Mouse (Mus musculus) stomach, embryonic 14.5 days (tissue): ENCODE results near the gene Apobec4. TPM values are rescaled to one million over a fixed set of nuclear protein-coding genes. Genes with fewer than 3 reads are reported as not detected.

Experiments used
- ATAC-seq: fragments of 200-750 bp; cut with Nextera tagmentation; 2 replicates; pipeline ENCODE4 v1.8.0; 2017; ENCODE audit warnings: low read depth, moderate TSS enrichment; ENCODE audit not compliant: insufficient number of reproducible peaks, insufficient read depth, low FRiP score
- H3K27ac ChIP-seq: fragments of 300-500 bp; sonication (generic); 2 replicates; pipeline ENCODE4 v1.5.1; 2014; ENCODE audit warnings: mild to moderate bottlenecking, low read length, moderate library complexity, mixed read lengths
- H3K27me3 ChIP-seq: fragments of 300-500 bp; sonication (generic); 2 replicates; pipeline ENCODE4 v1.6.1; 2014; ENCODE audit warnings: low read length, control low read depth, mixed read lengths; ENCODE audit not compliant: control insufficient read depth, insufficient read depth
- H3K36me3 ChIP-seq: fragments of 300-500 bp; sonication (generic); 2 replicates; pipeline ENCODE4 v1.6.1; 2014; ENCODE audit warnings: mild to moderate bottlenecking, control low read depth, low read length, moderate library complexity, mixed read lengths; ENCODE audit not compliant: control insufficient read depth, insufficient read depth
- H3K4me1 ChIP-seq: fragments of 300-500 bp; sonication (generic); 2 replicates; pipeline ENCODE4 v1.6.1; 2014; ENCODE audit warnings: low read length, control low read depth, mixed read lengths; ENCODE audit not compliant: control insufficient read depth, insufficient read depth
- H3K4me2 ChIP-seq: fragments of 300-500 bp; sonication (generic); replicated peaks from 2 replicates; pipeline ENCODE4 v1.6.1; 2014; ENCODE audit warnings: low read depth, low read length, control low read depth
- H3K4me3 ChIP-seq: fragments of 300-500 bp; sonication (generic); 2 replicates; pipeline ENCODE4 v1.5.1; 2014; ENCODE audit warnings: low read depth, low read length, control low read depth
- H3K9ac ChIP-seq: fragments of 300-500 bp; sonication (generic); replicated peaks from 2 replicates; pipeline ENCODE4 v1.6.1; 2014; ENCODE audit warnings: low read depth, mild to moderate bottlenecking, control low read depth, low read length, moderate library complexity, mixed read lengths
- H3K9me3 ChIP-seq: fragments of 300-500 bp; sonication (generic); 2 replicates; pipeline ENCODE4 v1.6.1; 2016; ENCODE audit warnings: low read depth, low read length, control low read depth; ENCODE audit not compliant: control insufficient read depth
- WGBS: fragments of 180-500 bp; shearing (Covaris S2); extraction: QIAGEN DNeasy Blood & Tissue Kit; methylation state at CpG from one replicate; pipeline ENCODE4 v1.1.7; 2014; 5-methylcytosine and 5-hydroxymethylcytosine counted together
- polyA plus RNA-seq: library from polyadenylated mRNA; unstranded; fragments of >200 nt; fragmentation: Nextera tagmentation; extraction: Ambion mirVana; gene quantifications from 2 replicates; pipeline ENCODE4 v1.2.1, GENCODE M21; 2014

Apobec4 gene
- polyA plus RNA-seq, 1 experiment from 2014 or later, result not detected

- no peak overlapping the region for H3K4me2 ChIP-seq
- no peak overlapping the region for H3K4me3 ChIP-seq
- H3K27ac ChIP-seq, result no peak overlapping the region
- ATAC-seq, result no peak
- no peaks in the 10 kb centered on the region for H3K36me3 ChIP-seq
- WGBS, result 49% methylated on average over 15 of the region's 15 CpGs
- no peaks in the 10 kb centered on the region for H3K27me3 ChIP-seq
- H3K4me1 ChIP-seq, result 0 out of 2 replicates have a peak, but pooled peaks cover under 1% of the 10 kb centered on the region
- no peak overlapping the region for H3K9ac ChIP-seq
- no peaks in the 10 kb centered on the region for H3K9me3 ChIP-seq
These were observed 7.1 kb upstream of the Apobec4 start for GRCm38 (mm10) chr1:152743095-152743826.

- no peak overlapping the region for H3K27ac ChIP-seq
- H3K9ac ChIP-seq, result no peak overlapping the region
- H3K9me3 ChIP-seq, result no peaks in the 10 kb centered on the region
- no peak overlapping the region for H3K4me3 ChIP-seq
- no peaks in the 10 kb centered on the region for H3K4me1 ChIP-seq
- no peak overlapping the region for H3K4me2 ChIP-seq
- H3K36me3 ChIP-seq, result no peaks in the 10 kb centered on the region
- 0 out of 2 replicates have a peak, but pooled peaks have one; percentile 28 for ATAC-seq
- no peaks in the 10 kb centered on the region for H3K27me3 ChIP-seq
- 3% methylated on average over 5 of the region's 5 CpGs for WGBS
These were observed 3.9 kb upstream of the Apobec4 start for GRCm38 (mm10) chr1:152746426-152746825.

GRCm38 (mm10) chr1:152749276-152749675, 1.1 kb upstream of the Apobec4 start:
- H3K9me3 ChIP-seq, result no peaks in the 10 kb centered on the region
- no peak overlapping the region for H3K4me3 ChIP-seq
- no peak overlapping the region for H3K27ac ChIP-seq
- H3K4me2 ChIP-seq, result no peak overlapping the region
- no peaks in the 10 kb centered on the region for H3K4me1 ChIP-seq
- no peaks in the 10 kb centered on the region for H3K27me3 ChIP-seq
- 76% methylated on average over 9 of the region's 9 CpGs for WGBS
- no peaks in the 10 kb centered on the region for H3K36me3 ChIP-seq
- no peak for ATAC-seq
- no peak overlapping the region for H3K9ac ChIP-seq

- H3K4me1 ChIP-seq, result no peaks in the 10 kb centered on the region
- no peak overlapping the region for H3K27ac ChIP-seq
- WGBS, result 73% methylated on average over 2 of the region's 2 CpGs
- no peaks in the 10 kb centered on the region for H3K36me3 ChIP-seq
- H3K9me3 ChIP-seq, result no peaks in the 10 kb centered on the region
- H3K4me2 ChIP-seq, result no peak overlapping the region
- H3K27me3 ChIP-seq, result no peaks in the 10 kb centered on the region
- ATAC-seq, result no peak
- H3K4me3 ChIP-seq, result no peak overlapping the region
- no peak overlapping the region for H3K9ac ChIP-seq
These were observed 11.4 kb downstream of the Apobec4 start for GRCm38 (mm10) chr1:152761791-152762190.

GRCm38 (mm10) chr1:152766032-152766772, 15.9 kb downstream of the Apobec4 start, which contains the start of the genes Rgl1 and Arpc5:
Rgl1 (minus strand) TSS chr1:152766351.
Arpc5 (plus strand) TSS chr1:152766542.
- peak within 1 kb of the TSS; percentile 93 for H3K4me3 ChIP-seq
- peak within 1 kb of the TSS; percentile 76 for H3K27ac ChIP-seq
- H3K36me3 ChIP-seq, result peaks cover 15% of the 10 kb centered on the region
- peak within 1 kb of the TSS; percentile 88 for H3K9ac ChIP-seq
- peak within 1 kb of the TSS; percentile 94 for H3K4me2 ChIP-seq
- WGBS, result under 1% methylated on average over 86 of the region's 86 CpGs
- no peaks in the 10 kb centered on the region for H3K9me3 ChIP-seq
- H3K4me1 ChIP-seq, result no peaks in the 10 kb centered on the region
- ATAC-seq, result peak; percentile 97
- H3K27me3 ChIP-seq, result no peaks in the 10 kb centered on the region

GRCm38 (mm10) chr1:152766804-152767748, 16.7 kb downstream of the Apobec4 start:
- no peaks in the 10 kb centered on the region for H3K4me1 ChIP-seq
- WGBS, result 2% methylated on average over 45 of the region's 60 CpGs
- peak; percentile 46 for ATAC-seq
- peaks cover 19% of the 10 kb centered on the region for H3K36me3 ChIP-seq
- no peaks in the 10 kb centered on the region for H3K9me3 ChIP-seq
- peak overlapping the region; percentile 88 for H3K9ac ChIP-seq
- peak overlapping the region; percentile 76 for H3K27ac ChIP-seq
- peak overlapping the region; percentile 47 for H3K4me2 ChIP-seq
- H3K4me3 ChIP-seq, result peak overlapping the region; percentile 93
- H3K27me3 ChIP-seq, result no peaks in the 10 kb centered on the region

- Histone ChIP-seq H3K4me2 (peak overlapping the region; percentile 47), H3K27ac (no peak overlapping the region), H3K4me1 (no peaks in the 10 kb centered on the region), H3K9me3 (no peaks in the 10 kb centered on the region), H3K36me3 (peaks cover 28% of the 10 kb centered on the region), H3K27me3 (no peaks in the 10 kb centered on the region), H3K4me3 (peak overlapping the region; percentile 93; the same call in 1 of the 2 replicates), H3K9ac (no peak overlapping the region)
- 9% methylated on average over 5 of the region's 5 CpGs for WGBS
- peak; percentile 21; the same call in 1 of the 2 replicates for ATAC-seq
These were observed 17.6 kb downstream of the Apobec4 start for GRCm38 (mm10) chr1:152767749-152768488.
